Mouse (Mus musculus) midbrain, embryonic 16.5 days (tissue): ENCODE measurements around the gene Rbm20. TPM values are rescaled to one million over a fixed set of nuclear protein-coding genes. Genes with fewer than 3 reads are reported as not detected.

Source experiments
- ATAC-seq: fragments of 200-750 bp; cut with Nextera tagmentation; 2 replicates; pipeline ENCODE4 v1.8.0; 2017; ENCODE audit warnings: moderate TSS enrichment
- H3K27ac ChIP-seq: fragments of 300-500 bp; sonication (generic); 2 replicates; pipeline ENCODE4 v1.5.1; 2014; ENCODE audit warnings: mild to moderate bottlenecking, low read length, mixed read lengths
- H3K27me3 ChIP-seq: fragments of 300-500 bp; sonication (generic); 2 replicates; pipeline ENCODE4 v1.6.1; 2014; ENCODE audit warnings: low read depth, low read length, mixed read lengths; ENCODE audit not compliant: control insufficient read depth, insufficient read depth
- H3K36me3 ChIP-seq: fragments of 300-500 bp; sonication (generic); 2 replicates; pipeline ENCODE4 v1.6.1; 2014; ENCODE audit warnings: mild to moderate bottlenecking, low read length, moderate library complexity, mixed read lengths; ENCODE audit not compliant: control insufficient read depth, insufficient read depth
- H3K4me1 ChIP-seq: fragments of 300-500 bp; sonication (generic); 2 replicates; pipeline ENCODE4 v1.6.1; 2014; ENCODE audit warnings: mild to moderate bottlenecking, low read length, mixed read lengths; ENCODE audit not compliant: control insufficient read depth, insufficient read depth
- H3K4me2 ChIP-seq: fragments of 300-500 bp; sonication (generic); 2 replicates; pipeline ENCODE4 v1.6.1; 2014; ENCODE audit warnings: mild to moderate bottlenecking, low read length, mixed read lengths
- H3K4me3 ChIP-seq: fragments of 300-500 bp; sonication (generic); 2 replicates; pipeline ENCODE4 v1.5.1; 2014; ENCODE audit warnings: low read depth, mild to moderate bottlenecking, low read length, moderate library complexity, mixed read lengths
- H3K9ac ChIP-seq: fragments of 300-500 bp; sonication (generic); 2 replicates; pipeline ENCODE4 v1.6.1; 2014; ENCODE audit warnings: low read depth, low read length, mixed read lengths
- H3K9me3 ChIP-seq: fragments of 300-500 bp; sonication (generic); replicated peaks from 2 replicates; pipeline ENCODE4 v1.6.1; 2014; ENCODE audit warnings: mild to moderate bottlenecking, low read length, mixed read lengths; ENCODE audit not compliant: control insufficient read depth, poor library complexity, severe bottlenecking
- WGBS: fragments of 180-500 bp; shearing (Covaris S2); extraction: QIAGEN DNeasy Blood & Tissue Kit; methylation state at CpG from one replicate; pipeline ENCODE4 v1.1.7; 2014; 5-methylcytosine and 5-hydroxymethylcytosine counted together
- polyA plus RNA-seq: library from polyadenylated mRNA; unstranded; fragments of >200 nt; fragmentation: Nextera tagmentation; extraction: Ambion mirVana; gene quantifications from 2 replicates; pipeline ENCODE4 v1.2.1, GENCODE M21; 2015

Gene Rbm20
- polyA plus RNA-seq, 1 experiment from 2014 or later, result 0.75 TPM

DNA sequence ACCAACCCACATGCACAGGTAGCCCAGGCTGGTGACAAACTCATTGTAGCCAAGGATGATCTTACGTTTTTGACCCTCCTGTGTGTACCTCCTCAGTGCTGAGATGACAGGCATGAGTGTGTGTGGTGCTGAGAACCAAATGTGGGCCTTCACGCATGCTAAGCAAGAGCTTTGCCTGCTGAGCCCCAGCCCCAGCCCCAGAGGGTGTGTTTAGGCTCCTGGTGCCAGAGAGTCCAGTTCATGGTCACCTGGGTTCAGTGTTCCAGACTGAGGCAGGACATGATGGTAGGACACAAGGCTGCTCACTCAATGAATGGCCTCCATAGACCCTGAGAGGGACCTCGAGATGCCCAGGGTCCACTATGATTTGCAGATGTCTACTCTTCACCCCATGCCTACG is 11.7 kb upstream of the Rbm20 start:
- no peak overlapping the region for H3K27ac ChIP-seq
- ATAC-seq, result no peak
- no peaks in the 10 kb centered on the region for H3K9me3 ChIP-seq
- peaks cover 2% of the 10 kb centered on the region; the same call in 1 of the 2 replicates for H3K4me1 ChIP-seq
- no peak overlapping the region for H3K4me2 ChIP-seq
- no peak overlapping the region for H3K4me3 ChIP-seq
- no peak overlapping the region for H3K9ac ChIP-seq
- no peaks in the 10 kb centered on the region for H3K36me3 ChIP-seq
- 91% methylated on average over 4 of the region's 4 CpGs for WGBS
- no peaks in the 10 kb centered on the region for H3K27me3 ChIP-seq

DNA sequence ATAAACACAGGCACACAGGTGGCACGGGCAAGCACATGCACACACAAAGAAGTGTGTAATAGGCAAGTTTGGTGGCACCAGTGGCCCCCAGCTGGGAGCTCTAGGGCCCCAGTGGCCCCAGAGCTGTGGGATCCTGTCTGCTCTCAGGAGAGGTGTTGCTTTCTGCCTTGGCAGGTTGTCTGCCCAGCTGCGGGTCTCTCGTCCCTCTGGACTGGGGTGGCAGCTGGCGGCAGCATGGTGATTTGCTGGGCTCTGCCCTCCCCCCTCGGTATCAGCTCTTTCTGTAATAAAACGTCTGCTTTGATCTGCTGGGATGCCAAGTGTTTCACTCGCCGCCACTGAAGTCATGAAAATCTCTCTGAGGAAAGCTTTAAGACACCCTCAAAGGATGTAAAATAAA is 10.4 kb upstream of the Rbm20 start:
- Histone ChIP-seq H3K4me2 (no peak overlapping the region), H3K27ac (no peak overlapping the region), H3K4me3 (no peak overlapping the region), H3K27me3 (no peaks in the 10 kb centered on the region), H3K9ac (no peak overlapping the region), H3K36me3 (no peaks in the 10 kb centered on the region), H3K9me3 (no peaks in the 10 kb centered on the region), H3K4me1 (peaks cover 2% of the 10 kb centered on the region; the same call in 1 of the 2 replicates)
- 33% methylated on average over 8 of the region's 8 CpGs for WGBS
- ATAC-seq, result no peak

DNA sequence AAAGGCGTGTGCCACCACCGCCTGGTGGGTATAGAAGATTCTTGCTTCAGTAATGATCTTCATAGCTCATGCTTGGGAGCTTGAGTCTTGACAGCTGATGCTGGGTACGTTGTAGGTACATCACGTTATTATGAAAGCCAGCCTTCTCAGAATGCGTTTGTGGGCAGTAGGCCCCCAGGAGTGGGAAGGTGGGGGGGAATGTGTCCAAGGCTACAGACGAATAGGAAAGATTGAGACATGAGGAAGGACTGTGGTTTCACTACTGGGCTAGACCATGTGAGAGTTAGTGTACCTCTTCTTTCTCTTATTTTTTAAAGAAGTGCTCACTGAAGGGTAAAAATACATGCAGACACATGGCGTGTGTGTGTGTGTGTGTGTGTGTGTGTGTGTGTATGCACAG is 8.3 kb upstream of the Rbm20 start:
- no peaks in the 10 kb centered on the region for H3K4me1 ChIP-seq
- peaks cover 3% of the 10 kb centered on the region; the same call in 1 of the 2 replicates for H3K27me3 ChIP-seq
- no peak overlapping the region for H3K27ac ChIP-seq
- WGBS, result 91% methylated on average over 7 of the region's 7 CpGs
- no peaks in the 10 kb centered on the region for H3K9me3 ChIP-seq
- no peak for ATAC-seq
- H3K36me3 ChIP-seq, result no peaks in the 10 kb centered on the region
- no peak overlapping the region for H3K9ac ChIP-seq
- no peak overlapping the region for H3K4me2 ChIP-seq
- no peak overlapping the region for H3K4me3 ChIP-seq

DNA sequence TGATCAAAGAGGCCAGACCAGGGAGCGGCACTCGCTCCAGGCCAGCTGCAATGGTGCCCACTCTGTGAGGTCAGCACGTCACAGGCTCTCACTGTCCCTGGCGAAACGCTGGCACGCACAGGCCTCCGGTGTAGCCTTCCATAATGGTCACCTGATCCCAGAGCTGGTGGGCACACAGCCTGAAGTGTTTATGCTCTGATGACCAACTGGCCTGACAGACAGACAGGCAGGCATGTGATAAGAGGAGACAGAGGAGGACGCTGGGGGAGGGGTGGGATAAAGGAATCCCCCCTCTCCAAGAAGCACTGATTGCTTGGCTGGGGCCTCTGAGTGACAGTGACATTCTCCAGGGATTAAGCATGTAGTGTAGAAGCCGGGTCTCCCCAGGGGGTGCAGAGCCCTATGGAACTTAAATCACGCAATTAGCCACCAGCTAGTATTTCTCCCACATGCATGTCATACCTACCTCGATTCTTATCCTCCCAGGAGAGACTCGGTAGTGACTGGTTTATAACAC is 6.4 kb upstream of the Rbm20 start:
- Histone ChIP-seq H3K27ac (no peak overlapping the region), H3K27me3 (peaks cover 18% of the 10 kb centered on the region), H3K4me3 (no peak overlapping the region), H3K9me3 (no peaks in the 10 kb centered on the region), H3K4me1 (no peaks in the 10 kb centered on the region), H3K4me2 (no peak overlapping the region), H3K9ac (no peak overlapping the region), H3K36me3 (no peaks in the 10 kb centered on the region)
- ATAC-seq, result no peak
- WGBS, result 20% methylated on average over 12 of the region's 12 CpGs

DNA sequence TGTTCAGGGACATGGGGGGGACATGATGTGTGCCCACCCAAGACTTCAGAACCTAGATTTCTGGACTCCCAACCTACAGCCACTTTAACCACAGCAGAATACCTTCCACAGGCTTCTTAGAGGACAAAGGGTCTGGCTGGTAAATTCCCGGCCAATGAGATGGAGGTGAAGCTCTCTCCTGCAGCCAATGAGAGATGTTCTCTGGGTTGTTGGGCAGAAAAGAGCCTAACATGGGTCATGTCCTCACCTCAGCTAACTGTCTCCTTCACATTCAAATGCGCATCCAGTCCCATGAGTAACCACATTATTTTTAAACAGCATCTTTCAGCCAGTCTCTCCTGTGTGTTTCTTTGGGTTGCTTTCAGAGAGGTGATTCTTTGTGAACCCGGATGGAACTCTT is 5.7 kb upstream of the Rbm20 start:
- Histone ChIP-seq H3K4me3 (no peak overlapping the region), H3K36me3 (no peaks in the 10 kb centered on the region), H3K9ac (no peak overlapping the region), H3K27me3 (peaks cover 21% of the 10 kb centered on the region), H3K27ac (no peak overlapping the region), H3K4me1 (peaks cover 3% of the 10 kb centered on the region; the same call in 1 of the 2 replicates), H3K4me2 (no peak overlapping the region), H3K9me3 (no peaks in the 10 kb centered on the region)
- no peak for ATAC-seq
- WGBS, result 53% methylated on average over 3 of the region's 3 CpGs

DNA sequence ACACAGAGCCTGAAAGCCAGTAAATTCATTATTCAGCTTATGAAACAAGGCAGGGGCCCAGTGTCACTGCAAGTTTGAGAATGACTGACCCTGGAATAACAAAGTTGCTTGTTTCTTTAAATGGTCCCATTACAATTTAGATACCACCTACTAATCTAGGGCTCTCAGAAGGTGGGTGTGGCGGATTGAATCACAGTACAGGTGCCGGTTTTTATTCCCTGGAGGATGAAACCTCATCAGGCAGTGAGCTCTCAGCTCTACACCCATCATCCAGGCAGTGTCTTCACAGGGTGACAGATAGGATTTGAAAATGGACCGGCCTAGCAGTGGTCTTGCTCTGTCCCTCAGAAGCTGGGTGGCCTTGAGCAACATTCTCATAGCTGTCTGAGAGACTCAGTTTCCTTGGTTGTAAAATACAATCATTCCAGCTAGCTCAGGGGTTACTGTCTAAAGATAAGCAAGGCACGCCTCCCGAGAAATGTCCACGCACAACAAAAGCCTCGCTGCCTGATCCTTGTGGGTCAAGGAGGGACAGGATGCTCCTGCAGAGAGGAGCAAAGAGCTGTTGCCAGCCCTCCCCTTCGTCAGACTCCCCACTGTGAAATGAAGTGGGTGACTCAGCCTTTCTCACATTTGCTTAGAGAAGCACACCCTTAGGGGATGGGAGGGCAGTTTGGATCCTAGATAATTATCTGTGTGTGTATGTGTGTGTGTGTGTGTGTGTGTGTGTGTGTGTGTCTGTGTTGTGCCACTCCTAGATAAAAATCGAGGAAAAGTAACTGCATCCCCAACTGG is 2.8 kb upstream of the Rbm20 start:
- Histone ChIP-seq H3K9me3 (no peaks in the 10 kb centered on the region), H3K9ac (no peak overlapping the region), H3K27me3 (peaks cover 36% of the 10 kb centered on the region), H3K4me3 (no peak overlapping the region), H3K4me1 (peaks cover 7% of the 10 kb centered on the region; the same call in 1 of the 2 replicates), H3K4me2 (no peak overlapping the region), H3K27ac (no peak overlapping the region), H3K36me3 (no peaks in the 10 kb centered on the region)
- 38% methylated on average over 9 of the region's 9 CpGs for WGBS
- ATAC-seq, result no peak

DNA sequence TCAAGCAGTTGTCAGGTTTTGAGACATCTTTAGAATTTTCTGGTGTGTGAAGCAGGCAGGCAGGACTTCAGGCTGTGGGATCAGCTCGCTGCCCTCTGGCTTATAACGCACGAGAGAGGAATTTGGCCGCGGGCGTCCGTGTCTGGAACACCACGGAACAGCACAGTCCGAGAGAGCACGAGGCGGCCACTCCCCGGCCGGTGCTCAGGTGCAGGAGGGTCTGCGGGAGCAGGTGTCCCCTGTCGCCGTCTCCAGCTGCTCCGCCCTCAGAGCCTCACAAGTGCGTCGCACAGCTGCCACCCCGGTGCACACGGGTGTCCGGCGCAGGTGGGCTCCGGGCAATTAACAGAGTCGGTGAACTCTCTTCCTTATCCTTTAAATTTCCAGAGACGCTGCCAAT is 878 bp upstream of the Rbm20 start:
- peak overlapping the region; percentile 63 for H3K4me3 ChIP-seq
- H3K4me1 ChIP-seq, result peaks cover 7% of the 10 kb centered on the region; the same call in 1 of the 2 replicates
- no peak overlapping the region; the same call in 1 of the 2 replicates for H3K9ac ChIP-seq
- H3K27me3 ChIP-seq, result peaks cover 38% of the 10 kb centered on the region
- H3K27ac ChIP-seq, result no peak overlapping the region
- H3K36me3 ChIP-seq, result no peaks in the 10 kb centered on the region
- H3K4me2 ChIP-seq, result peak overlapping the region; percentile 95
- H3K9me3 ChIP-seq, result no peaks in the 10 kb centered on the region
- peak; percentile 36; the same call in 1 of the 2 replicates for ATAC-seq
- 1% methylated on average over 26 of the region's 26 CpGs for WGBS

DNA sequence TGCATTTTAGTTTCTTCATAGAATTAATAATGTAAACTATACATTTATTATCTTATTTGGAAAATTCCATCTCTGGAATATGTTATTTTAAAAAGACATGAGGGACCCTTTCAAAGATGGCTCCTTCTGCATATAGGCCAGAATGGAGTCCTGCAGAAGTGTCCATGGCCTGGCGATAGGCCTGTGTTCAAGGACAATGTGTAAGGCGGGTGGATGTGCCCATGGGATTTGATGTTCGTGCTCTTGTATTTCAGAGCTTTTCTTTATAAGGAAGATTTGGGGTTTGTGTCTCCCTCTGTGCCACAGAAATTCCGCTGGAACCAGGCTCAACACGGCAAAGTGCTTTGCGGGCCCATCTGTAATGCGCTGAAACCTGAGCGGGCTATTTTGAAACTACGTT is 2.1 kb downstream of the Rbm20 start:
- Histone ChIP-seq H3K9ac (no peak overlapping the region), H3K9me3 (no peaks in the 10 kb centered on the region), H3K4me1 (peaks cover 7% of the 10 kb centered on the region; the same call in 1 of the 2 replicates), H3K27ac (no peak overlapping the region), H3K36me3 (no peaks in the 10 kb centered on the region), H3K27me3 (peaks cover 32% of the 10 kb centered on the region), H3K4me2 (no peak overlapping the region), H3K4me3 (no peak overlapping the region)
- 91% methylated on average over 9 of the region's 9 CpGs for WGBS
- ATAC-seq, result no peak

DNA sequence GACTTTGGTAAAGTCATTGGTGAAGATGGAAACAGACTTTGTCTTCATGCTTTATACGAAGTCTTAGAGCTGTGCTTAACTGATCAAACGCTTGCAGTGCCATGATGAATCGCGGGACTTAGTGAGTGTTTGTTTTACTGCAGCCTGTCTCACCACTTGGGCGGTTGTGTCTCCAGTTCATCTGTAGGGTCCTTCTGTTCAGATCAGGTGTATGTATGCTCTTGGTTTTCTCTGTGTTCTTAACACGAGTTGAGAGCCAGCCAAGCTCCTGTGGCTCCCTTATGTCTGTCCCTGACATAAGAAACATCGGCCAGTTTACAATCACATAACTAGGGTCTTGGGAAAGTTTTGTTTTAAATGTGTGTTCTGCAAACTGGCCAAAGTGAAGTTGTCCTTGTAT is 2.9 kb downstream of the Rbm20 start:
- WGBS, result 87% methylated on average over 7 of the region's 7 CpGs

More for the DNA sequence above, 2.9 kb downstream of the Rbm20 start:
- Histone ChIP-seq H3K36me3 (no peaks in the 10 kb centered on the region), H3K4me2 (no peak overlapping the region), H3K4me3 (no peak overlapping the region), H3K4me1 (peaks cover 7% of the 10 kb centered on the region; the same call in 1 of the 2 replicates), H3K9me3 (no peaks in the 10 kb centered on the region), H3K27ac (no peak overlapping the region), H3K27me3 (peaks cover 24% of the 10 kb centered on the region), H3K9ac (no peak overlapping the region)
- ATAC-seq, result no peak
